Mouse (Mus musculus) hindbrain, embryonic 14.5 days (tissue): ENCODE measurements around the gene Ppil2. TPM values are rescaled to one million over a fixed set of nuclear protein-coding genes. Genes with fewer than 3 reads are reported as not detected.

Experiments used
- ATAC-seq: fragments of 200-750 bp; cut with Nextera tagmentation; 2 replicates; pipeline ENCODE4 v1.8.0; 2017; ENCODE audit warnings: moderate number of reproducible peaks, mild to moderate bottlenecking, moderate TSS enrichment, moderate library complexity; ENCODE audit not compliant: low FRiP score
- DNase-seq: peaks from one replicate; pipeline ENCODE4 v3.0.0-alpha.2; 2015; ENCODE audit warnings: low spot score
- H3K27ac ChIP-seq: fragments of 300-500 bp; sonication (generic); 2 replicates; pipeline ENCODE4 v1.5.1; 2014; ENCODE audit warnings: mild to moderate bottlenecking, moderate library complexity
- H3K27me3 ChIP-seq: fragments of 300-500 bp; sonication (generic); 2 replicates; pipeline ENCODE4 v1.6.1; 2014; ENCODE audit warnings: mild to moderate bottlenecking, low read length, mixed read lengths; ENCODE audit not compliant: control insufficient read depth, insufficient read depth
- H3K36me3 ChIP-seq: fragments of 300-500 bp; sonication (generic); replicated peaks from 2 replicates; pipeline ENCODE4 v1.6.1; 2014; ENCODE audit not compliant: control insufficient read depth, insufficient read depth
- H3K4me1 ChIP-seq: fragments of 300-500 bp; sonication (generic); replicated peaks from 2 replicates; pipeline ENCODE4 v1.6.1; 2014; ENCODE audit warnings: antibody characterized with exemption, low read length, mixed read lengths; ENCODE audit not compliant: control insufficient read depth, insufficient read depth
- H3K4me2 ChIP-seq: fragments of 300-500 bp; sonication (generic); replicated peaks from 2 replicates; pipeline ENCODE4 v1.6.1; 2014; ENCODE audit warnings: mild to moderate bottlenecking, moderate library complexity
- H3K4me3 ChIP-seq: fragments of 300-500 bp; sonication (generic); replicated peaks from 2 replicates; pipeline ENCODE4 v1.5.1; 2014; ENCODE audit warnings: mild to moderate bottlenecking, low read length
- H3K9ac ChIP-seq: fragments of 300-500 bp; sonication (generic); 2 replicates; pipeline ENCODE4 v1.6.1; 2014
- H3K9me3 ChIP-seq: fragments of 300-500 bp; sonication (generic); 2 replicates; pipeline ENCODE4 v1.6.1; 2016; ENCODE audit warnings: low read length; ENCODE audit not compliant: control insufficient read depth
- WGBS: fragments of 180-500 bp; shearing (Covaris S2); extraction: QIAGEN DNeasy Blood & Tissue Kit; methylation state at CpG from one replicate; pipeline ENCODE4 v1.1.7; 2014; 5-methylcytosine and 5-hydroxymethylcytosine counted together
- polyA plus RNA-seq: library from polyadenylated mRNA; unstranded; fragments of >200 nt; fragmentation: Nextera tagmentation; extraction: Ambion mirVana; gene quantifications from 2 replicates; pipeline ENCODE4 v1.2.1, GENCODE M21; 2014

Ppil2 gene
- polyA plus RNA-seq, 1 experiment from 2014 or later: 136 TPM

GRCm38 (mm10) chr16:17078101-17078500, 33.0 kb downstream of the Ppil2 start:
- DNase-seq (no peak), ATAC-seq (no peak)
- H3K4me3 ChIP-seq: no peak overlapping the region
- H3K9ac ChIP-seq: no peak overlapping the region
- no peaks in the 10 kb centered on the region for H3K9me3 ChIP-seq
- 81% methylated on average over 7 of the region's 7 CpGs for WGBS
- H3K27ac ChIP-seq: no peak overlapping the region
- no peaks in the 10 kb centered on the region for H3K27me3 ChIP-seq
- no peak overlapping the region for H3K4me2 ChIP-seq
- peaks cover 83% of the 10 kb centered on the region for H3K36me3 ChIP-seq
- no peaks in the 10 kb centered on the region for H3K4me1 ChIP-seq

GRCm38 (mm10) chr16:17076869-17077268, 34.2 kb downstream of the Ppil2 start:
- Histone ChIP-seq H3K36me3 (peaks cover 70% of the 10 kb centered on the region), H3K4me3 (no peak overlapping the region), H3K9ac (no peak overlapping the region), H3K9me3 (no peaks in the 10 kb centered on the region), H3K4me1 (no peaks in the 10 kb centered on the region; the same call in 1 of the 2 replicates), H3K4me2 (no peak overlapping the region), H3K27me3 (no peaks in the 10 kb centered on the region), H3K27ac (no peak overlapping the region)
- DNase-seq (no peak), ATAC-seq (no peak)

GRCm38 (mm10) chr16:17076301-17076700, 34.8 kb downstream of the Ppil2 start:
- Histone ChIP-seq H3K4me3 (no peak overlapping the region), H3K27ac (no peak overlapping the region), H3K9me3 (no peaks in the 10 kb centered on the region), H3K4me1 (peaks cover 2% of the 10 kb centered on the region; the same call in 1 of the 2 replicates), H3K9ac (no peak overlapping the region), H3K27me3 (no peaks in the 10 kb centered on the region), H3K36me3 (peaks cover 65% of the 10 kb centered on the region), H3K4me2 (no peak overlapping the region)
- no peak for ATAC-seq
- WGBS: 98% methylated on average over 2 of the region's 2 CpGs
- DNase-seq: no peak

GRCm38 (mm10) chr16:17073000-17073399, 38.1 kb downstream of the Ppil2 start:
- H3K9me3 ChIP-seq: no peaks in the 10 kb centered on the region
- no peaks in the 10 kb centered on the region for H3K27me3 ChIP-seq
- H3K36me3 ChIP-seq: peaks cover 38% of the 10 kb centered on the region
- no peak overlapping the region for H3K9ac ChIP-seq
- peaks cover 9% of the 10 kb centered on the region; the same call in 1 of the 2 replicates for H3K4me1 ChIP-seq
- no peak for ATAC-seq
- no peak overlapping the region for H3K4me2 ChIP-seq
- WGBS: 94% methylated on average over 7 of the region's 7 CpGs
- no peak overlapping the region for H3K27ac ChIP-seq
- no peak for DNase-seq
- no peak overlapping the region for H3K4me3 ChIP-seq

- peaks cover 9% of the 10 kb centered on the region; the same call in 1 of the 2 replicates for H3K4me1 ChIP-seq
- 39% methylated on average over 6 of the region's 6 CpGs for WGBS
- no peak for ATAC-seq
These were observed 40.3 kb downstream of the Ppil2 start for GRCm38 (mm10) chr16:17070716-17071115.

GRCm38 (mm10) chr16:17069511-17070443, 41.3 kb downstream of the Ppil2 start, which contains the start of gene Ypel1:
Ypel1 (plus strand) TSS chr16:17069696.
- Histone ChIP-seq H3K9me3 (no peaks in the 10 kb centered on the region), H3K27me3 (no peaks in the 10 kb centered on the region), H3K36me3 (peaks cover 8% of the 10 kb centered on the region), H3K4me1 (peaks cover 9% of the 10 kb centered on the region; the same call in 1 of the 2 replicates), H3K4me3 (peak within 1 kb of the TSS; percentile 91), H3K27ac (peak within 1 kb of the TSS; percentile 93), H3K4me2 (peak within 1 kb of the TSS; percentile 83), H3K9ac (peak within 1 kb of the TSS; percentile 85)
- ATAC-seq (peak; percentile 96), DNase-seq (peak; percentile 83)
- WGBS: under 1% methylated on average over 65 of the region's 76 CpGs

More at GRCm38 (mm10) chr16:17070716-17071115, 40.3 kb downstream of the Ppil2 start:
- DNase-seq: peak; percentile 36
- Histone ChIP-seq H3K9ac (peak overlapping the region; percentile 85), H3K4me2 (peak overlapping the region; percentile 83), H3K4me3 (peak overlapping the region; percentile 91), H3K9me3 (no peaks in the 10 kb centered on the region), H3K36me3 (peaks cover 17% of the 10 kb centered on the region), H3K27ac (no peak overlapping the region), H3K27me3 (no peaks in the 10 kb centered on the region)

- peaks cover 9% of the 10 kb centered on the region; the same call in 1 of the 2 replicates for H3K4me1 ChIP-seq
- H3K27me3 ChIP-seq: no peaks in the 10 kb centered on the region
- no peaks in the 10 kb centered on the region for H3K9me3 ChIP-seq
- DNase-seq (no peak), ATAC-seq (no peak)
- no peaks in the 10 kb centered on the region for H3K36me3 ChIP-seq
- no peak overlapping the region for H3K27ac ChIP-seq
- H3K9ac ChIP-seq: no peak overlapping the region
- H3K4me3 ChIP-seq: no peak overlapping the region
- H3K4me2 ChIP-seq: no peak overlapping the region
- 88% methylated on average over 2 of the region's 2 CpGs for WGBS
These were observed 43.5 kb downstream of the Ppil2 start for GRCm38 (mm10) chr16:17067552-17067951.

- Histone ChIP-seq H3K4me1 (no peaks in the 10 kb centered on the region), H3K4me2 (no peak overlapping the region), H3K36me3 (no peaks in the 10 kb centered on the region), H3K27ac (no peak overlapping the region), H3K4me3 (no peak overlapping the region), H3K9me3 (no peaks in the 10 kb centered on the region), H3K27me3 (no peaks in the 10 kb centered on the region), H3K9ac (no peak overlapping the region)
- WGBS: 72% methylated on average over 1 of the region's 1 CpGs
- no peak for ATAC-seq
- no peak for DNase-seq
These were observed 48.7 kb downstream of the Ppil2 start for GRCm38 (mm10) chr16:17062338-17062737.

GRCm38 (mm10) chr16:17055584-17055983, 55.5 kb downstream of the Ppil2 start:
- H3K27me3 ChIP-seq: no peaks in the 10 kb centered on the region
- ATAC-seq: peak; percentile 56; the same call in 1 of the 2 replicates
- H3K4me3 ChIP-seq: no peak overlapping the region
- H3K4me1 ChIP-seq: peaks cover 5% of the 10 kb centered on the region; the same call in 1 of the 2 replicates
- 28% methylated on average over 3 of the region's 3 CpGs for WGBS
- no peak overlapping the region for H3K9ac ChIP-seq
- H3K27ac ChIP-seq: 0 out of 2 replicates have a peak overlapping the region, but pooled peaks have one; percentile 34
- H3K4me2 ChIP-seq: no peak overlapping the region
- no peaks in the 10 kb centered on the region for H3K36me3 ChIP-seq
- no peaks in the 10 kb centered on the region for H3K9me3 ChIP-seq
- DNase-seq: peak; percentile 60
